Mouse (Mus musculus) limb, embryonic 13.5 days (tissue): ENCODE measurements around the gene Fars2. TPM values are rescaled to one million over a fixed set of nuclear protein-coding genes. Genes with fewer than 3 reads are reported as not detected.
"Not testable (repeated sequence)": the region's sequence is repeated elsewhere in the genome, so short reads cannot be mapped to it uniquely, and the experiment has no call there.

Experiments used
- ATAC-seq: fragments of 200-750 bp; cut with Nextera tagmentation; 2 replicates; pipeline ENCODE4 v1.8.0; 2017; ENCODE audit warnings: low read depth, moderate number of reproducible peaks, moderate TSS enrichment; ENCODE audit not compliant: low FRiP score
- H3K27ac ChIP-seq: fragments of 300-500 bp; sonication (generic); 2 replicates; pipeline ENCODE4 v1.5.1; 2015; ENCODE audit warnings: inconsistent platforms, mild to moderate bottlenecking, moderate library complexity
- H3K27me3 ChIP-seq: fragments of 300-500 bp; sonication (generic); 2 replicates; pipeline ENCODE4 v1.6.1; 2015; ENCODE audit warnings: mild to moderate bottlenecking, inconsistent platforms
- H3K36me3 ChIP-seq: fragments of 300-500 bp; sonication (generic); 2 replicates; pipeline ENCODE4 v1.6.1; 2015; ENCODE audit warnings: inconsistent platforms, mild to moderate bottlenecking, moderate library complexity
- H3K4me1 ChIP-seq: fragments of 300-500 bp; sonication (generic); 2 replicates; pipeline ENCODE4 v1.6.1; 2015; ENCODE audit warnings: inconsistent platforms
- H3K4me2 ChIP-seq: fragments of 300-500 bp; sonication (generic); replicated peaks from 2 replicates; pipeline ENCODE4 v1.6.1; 2015; ENCODE audit warnings: inconsistent platforms, mild to moderate bottlenecking, moderate library complexity
- H3K4me3 ChIP-seq: fragments of 300-500 bp; sonication (generic); 2 replicates; pipeline ENCODE4 v1.5.1; 2015; ENCODE audit warnings: moderate library complexity, mild to moderate bottlenecking, inconsistent platforms
- H3K9ac ChIP-seq: fragments of 300-500 bp; sonication (generic); 2 replicates; pipeline ENCODE4 v1.6.1; 2015; ENCODE audit warnings: mild to moderate bottlenecking, inconsistent platforms
- H3K9me3 ChIP-seq: fragments of 300-500 bp; sonication (generic); 2 replicates; pipeline ENCODE4 v1.6.1; 2016; ENCODE audit warnings: inconsistent platforms
- WGBS: fragments of 180-500 bp; shearing (Covaris S2); methylation state at CpG from one replicate; pipeline ENCODE4 v1.1.7; 2015; 5-methylcytosine and 5-hydroxymethylcytosine counted together
- polyA plus RNA-seq: library from polyadenylated mRNA; unstranded; fragments of >200 nt; fragmentation: Nextera tagmentation; extraction: Ambion mirVana; gene quantifications from 2 replicates; pipeline ENCODE4 v1.2.1, GENCODE M21; 2015

Gene Fars2
- polyA plus RNA-seq, 1 experiment from 2014 or later: 35.1 TPM

GRCm38 (mm10) chr13:36460473-36460872 is 343.3 kb downstream of the Fars2 start:
- 55% methylated on average over 3 of the region's 3 CpGs for WGBS
- Histone ChIP-seq H3K9me3 (no peaks in the 10 kb centered on the region), H3K4me2 (no peak overlapping the region), H3K9ac (no peak overlapping the region), H3K27me3 (no peaks in the 10 kb centered on the region), H3K4me3 (no peak overlapping the region), H3K36me3 (no peaks in the 10 kb centered on the region), H3K4me1 (no peaks in the 10 kb centered on the region), H3K27ac (no peak overlapping the region)
- ATAC-seq: no peak

GRCm38 (mm10) chr13:36463669-36464068 is 346.5 kb downstream of the Fars2 start:
- Histone ChIP-seq H3K4me3 (no peak overlapping the region), H3K27ac (no peak overlapping the region), H3K9me3 (no peaks in the 10 kb centered on the region), H3K36me3 (no peaks in the 10 kb centered on the region), H3K4me2 (no peak overlapping the region), H3K4me1 (no peaks in the 10 kb centered on the region), H3K9ac (no peak overlapping the region), H3K27me3 (no peaks in the 10 kb centered on the region)
- no peak for ATAC-seq

GRCm38 (mm10) chr13:36466076-36466475 is 348.9 kb downstream of the Fars2 start:
- ATAC-seq, H3K9ac ChIP-seq, H3K4me1 ChIP-seq, H3K4me2 ChIP-seq, H3K4me3 ChIP-seq, H3K27ac ChIP-seq, H3K36me3 ChIP-seq, H3K9me3 ChIP-seq, H3K27me3 ChIP-seq: not testable (repeated sequence)
- WGBS: 93% methylated on average over 3 of the region's 3 CpGs

GRCm38 (mm10) chr13:36466515-36466921 is 349.3 kb downstream of the Fars2 start:
- H3K4me2 ChIP-seq: no peak overlapping the region
- no peak overlapping the region for H3K9ac ChIP-seq
- H3K27me3 ChIP-seq: no peaks in the 10 kb centered on the region
- no peak overlapping the region for H3K27ac ChIP-seq
- no peak for ATAC-seq
- H3K9me3 ChIP-seq: no peaks in the 10 kb centered on the region
- no peak overlapping the region for H3K4me3 ChIP-seq
- H3K4me1 ChIP-seq: no peaks in the 10 kb centered on the region
- no peaks in the 10 kb centered on the region for H3K36me3 ChIP-seq
- WGBS: 88% methylated on average over 5 of the region's 5 CpGs

- Histone ChIP-seq H3K4me1 (no peaks in the 10 kb centered on the region), H3K27me3 (no peaks in the 10 kb centered on the region), H3K9ac (no peak overlapping the region), H3K27ac (no peak overlapping the region), H3K36me3 (no peaks in the 10 kb centered on the region), H3K4me3 (no peak overlapping the region), H3K4me2 (no peak overlapping the region), H3K9me3 (no peaks in the 10 kb centered on the region)
- ATAC-seq: no peak
- 72% methylated on average over 2 of the region's 2 CpGs for WGBS
Observed at GRCm38 (mm10) chr13:36467849-36468248, 350.6 kb downstream of the Fars2 start.

- Histone ChIP-seq H3K4me2 (no peak overlapping the region), H3K9me3 (no peaks in the 10 kb centered on the region), H3K27me3 (no peaks in the 10 kb centered on the region), H3K36me3 (no peaks in the 10 kb centered on the region), H3K4me1 (no peaks in the 10 kb centered on the region), H3K4me3 (no peak overlapping the region), H3K27ac (no peak overlapping the region), H3K9ac (no peak overlapping the region)
- WGBS: 79% methylated on average over 2 of the region's 2 CpGs
- no peak for ATAC-seq
Observed at GRCm38 (mm10) chr13:36468963-36469362, 351.8 kb downstream of the Fars2 start.

GRCm38 (mm10) chr13:36469412-36470125 is 352.4 kb downstream of the Fars2 start:
- 65% methylated on average over 2 of the region's 2 CpGs for WGBS
- Histone ChIP-seq H3K4me1 (no peaks in the 10 kb centered on the region), H3K9me3 (no peaks in the 10 kb centered on the region), H3K27ac (no peak overlapping the region), H3K4me3 (no peak overlapping the region), H3K9ac (no peak overlapping the region), H3K4me2 (no peak overlapping the region), H3K27me3 (no peaks in the 10 kb centered on the region), H3K36me3 (no peaks in the 10 kb centered on the region)
- ATAC-seq: no peak

- Histone ChIP-seq H3K36me3 (no peaks in the 10 kb centered on the region), H3K27me3 (no peaks in the 10 kb centered on the region), H3K4me2 (no peak overlapping the region), H3K9ac (no peak overlapping the region), H3K27ac (no peak overlapping the region), H3K9me3 (no peaks in the 10 kb centered on the region), H3K4me3 (no peak overlapping the region), H3K4me1 (no peaks in the 10 kb centered on the region)
- WGBS: 62% methylated on average over 5 of the region's 5 CpGs
- ATAC-seq: no peak
Observed at GRCm38 (mm10) chr13:36477648-36478047, 360.4 kb downstream of the Fars2 start.

GRCm38 (mm10) chr13:36478243-36478642 is 361.0 kb downstream of the Fars2 start:
- WGBS: 51% methylated on average over 3 of the region's 3 CpGs
- ATAC-seq: no peak
- no peaks in the 10 kb centered on the region for H3K36me3 ChIP-seq
- no peaks in the 10 kb centered on the region for H3K4me1 ChIP-seq
- no peaks in the 10 kb centered on the region for H3K9me3 ChIP-seq
- no peak overlapping the region for H3K4me2 ChIP-seq
- H3K27ac ChIP-seq: no peak overlapping the region
- H3K9ac ChIP-seq: no peak overlapping the region
- H3K4me3 ChIP-seq: no peak overlapping the region
- H3K27me3 ChIP-seq: no peaks in the 10 kb centered on the region

- Histone ChIP-seq H3K27me3 (no peaks in the 10 kb centered on the region), H3K4me3 (no peak overlapping the region), H3K4me2 (no peak overlapping the region), H3K9ac (no peak overlapping the region), H3K27ac (no peak overlapping the region), H3K9me3 (no peaks in the 10 kb centered on the region), H3K36me3 (no peaks in the 10 kb centered on the region), H3K4me1 (no peaks in the 10 kb centered on the region)
- WGBS: 95% methylated on average over 2 of the region's 2 CpGs
- no peak for ATAC-seq
Observed at GRCm38 (mm10) chr13:36480101-36480500, 362.9 kb downstream of the Fars2 start.

GRCm38 (mm10) chr13:36484391-36484790 is 367.2 kb downstream of the Fars2 start:
- H3K9ac ChIP-seq: no peak overlapping the region
- H3K4me3 ChIP-seq: no peak overlapping the region
- no peak overlapping the region for H3K4me2 ChIP-seq
- H3K27me3 ChIP-seq: no peaks in the 10 kb centered on the region
- ATAC-seq: no peak
- H3K4me1 ChIP-seq: no peaks in the 10 kb centered on the region
- WGBS: 92% methylated on average over 2 of the region's 2 CpGs
- H3K27ac ChIP-seq: no peak overlapping the region
- H3K36me3 ChIP-seq: no peaks in the 10 kb centered on the region
- no peaks in the 10 kb centered on the region for H3K9me3 ChIP-seq

GRCm38 (mm10) chr13:36486756-36487155 is 369.5 kb downstream of the Fars2 start:
- Histone ChIP-seq H3K4me2 (no peak overlapping the region), H3K4me3 (no peak overlapping the region), H3K9ac (no peak overlapping the region), H3K9me3 (no peaks in the 10 kb centered on the region), H3K27ac (no peak overlapping the region), H3K36me3 (no peaks in the 10 kb centered on the region), H3K4me1 (0 out of 2 replicates have a peak, but pooled peaks cover 5% of the 10 kb centered on the region), H3K27me3 (no peaks in the 10 kb centered on the region)
- 91% methylated on average over 11 of the region's 11 CpGs for WGBS
- ATAC-seq: no peak

GRCm38 (mm10) chr13:36489365-36489764 is 372.2 kb downstream of the Fars2 start:
- Histone ChIP-seq H3K27me3 (no peaks in the 10 kb centered on the region), H3K4me1 (0 out of 2 replicates have a peak, but pooled peaks cover 5% of the 10 kb centered on the region), H3K27ac (no peak overlapping the region), H3K4me2 (no peak overlapping the region), H3K9me3 (no peaks in the 10 kb centered on the region), H3K9ac (no peak overlapping the region), H3K36me3 (no peaks in the 10 kb centered on the region), H3K4me3 (no peak overlapping the region)
- WGBS: 71% methylated on average over 2 of the region's 2 CpGs
- ATAC-seq: no peak
